Mouse (Mus musculus) MEL (cell line): ENCODE results near the gene C1galt1c1. TPM values are rescaled to one million over a fixed set of nuclear protein-coding genes. Genes with fewer than 3 reads are reported as not detected.

Source experiments
- DNase-seq: peaks from one replicate; pipeline ENCODE4 v3.0.0; 2011; ENCODE audit warnings: low read depth, low spot score
- H3K27ac ChIP-seq: 2 replicates; pipeline ENCODE4 v1.5.1; 2012; ENCODE audit warnings: low read depth, mild to moderate bottlenecking, control low read depth, low read length, moderate library complexity; ENCODE audit not compliant: control insufficient read depth
- H3K27me3 ChIP-seq, 2 experiments: fragments of 150-350 bp in 1 of 2; sonication (generic) in 1 of 2; 2 replicates each; pipeline ENCODE4 v1.6.1; 2012; ENCODE audit warnings: low read length in 2 of 2, mild to moderate bottlenecking in 2 of 2, improper control_type of control experiment in 1 of 2, moderate library complexity in 1 of 2; ENCODE audit not compliant: insufficient read depth in 2 of 2, control insufficient read depth in 1 of 2
- H3K36me3 ChIP-seq, 2 experiments: 2 replicates each; pipeline ENCODE4 v1.6.1; 2012 to 2014; ENCODE audit warnings: low read length in 2 of 2, improper control_type of control experiment in 1 of 2, inconsistent platforms in 1 of 2, mild to moderate bottlenecking in 1 of 2; ENCODE audit not compliant: insufficient read depth in 2 of 2, control insufficient read depth in 1 of 2
- H3K4me1 ChIP-seq, 2 experiments: fragments of 150-350 bp in 1 of 2; sonication (generic) in 1 of 2; 2 replicates each; pipeline ENCODE4 v1.6.1; 2012; ENCODE audit warnings: low read length in 2 of 2, improper control_type of control experiment in 1 of 2, mild to moderate bottlenecking in 1 of 2; ENCODE audit not compliant: insufficient read depth in 2 of 2, control insufficient read depth in 1 of 2
- H3K4me3 ChIP-seq, 2 experiments: fragments of 150-350 bp in 1 of 2; sonication (generic) in 1 of 2; 2 replicates each; pipeline ENCODE4 v1.5.1; 2012; ENCODE audit warnings: low read depth in 2 of 2, low read length in 2 of 2, mild to moderate bottlenecking in 2 of 2, moderate library complexity in 2 of 2, control low read depth in 1 of 2, improper control_type of control experiment in 1 of 2; ENCODE audit not compliant: control insufficient read depth in 1 of 2, insufficient read depth in 1 of 2
- H3K79me2 ChIP-seq: 2 replicates; pipeline ENCODE4 v1.6.1; 2012; ENCODE audit warnings: mild to moderate bottlenecking, low read length, moderate library complexity; ENCODE audit not compliant: control insufficient read depth, poor library complexity, insufficient read depth
- H3K9ac ChIP-seq: 2 replicates; pipeline ENCODE4 v1.6.1; 2012; ENCODE audit warnings: low read depth, mild to moderate bottlenecking, control low read depth, low read length, moderate library complexity; ENCODE audit not compliant: control insufficient read depth, poor library complexity, severe bottlenecking
- H3K9me3 ChIP-seq: fragments of 150-350 bp; sonication (generic); replicated peaks from 2 replicates; pipeline ENCODE4 v1.6.1; 2012; ENCODE audit warnings: mild to moderate bottlenecking, low read length, improper control_type of control experiment, moderate library complexity; ENCODE audit not compliant: insufficient read depth
- CTCF ChIP-seq, 3 experiments: IDR thresholded peaks in 2 of 3; conservative IDR thresholded peaks in 1 of 3; 2 replicates each; pipeline ENCODE4 v1.5.1; 2011 to 2012; ENCODE audit warnings: low read length in 3 of 3, low read depth in 2 of 3, mild to moderate bottlenecking in 2 of 3, improper control_type of control experiment in 1 of 3, inconsistent platforms in 1 of 3, mixed read lengths in 1 of 3, moderate library complexity in 1 of 3; ENCODE audit not compliant: control insufficient read depth in 1 of 3, insufficient read depth in 1 of 3, poor library complexity in 1 of 3, severe bottlenecking in 1 of 3
- E2F4 ChIP-seq: IDR thresholded peaks from 2 replicates; pipeline ENCODE4 v1.6.1; 2011; ENCODE audit warnings: low read depth, low read length, improper control_type of control experiment, borderline replicate concordance
- ETS1 ChIP-seq: IDR thresholded peaks from 2 replicates; pipeline ENCODE4 v1.6.1; 2012; ENCODE audit warnings: low read depth, mild to moderate bottlenecking, inconsistent platforms, low read length, improper control_type of control experiment, moderate library complexity
- GATA1 ChIP-seq: IDR thresholded peaks from 2 replicates; pipeline ENCODE4 v1.6.1; 2011; ENCODE audit warnings: low read depth, low read length, improper control_type of control experiment
- HCFC1 ChIP-seq: IDR thresholded peaks from 2 replicates; pipeline ENCODE4 v1.6.1; 2012; ENCODE audit warnings: low read depth, mild to moderate bottlenecking, inconsistent platforms, low read length, improper control_type of control experiment, moderate library complexity
- NELFE ChIP-seq: IDR thresholded peaks from 2 replicates; pipeline ENCODE4 v1.6.1; 2011; ENCODE audit warnings: low read depth, low read length, improper control_type of control experiment
- RAD21 ChIP-seq: IDR thresholded peaks from 2 replicates; pipeline ENCODE4 v1.6.1; 2011; ENCODE audit warnings: mild to moderate bottlenecking, low read depth, low read length, improper control_type of control experiment
- SMC3 ChIP-seq: IDR thresholded peaks from 2 replicates; pipeline ENCODE4 v1.6.1; 2011; ENCODE audit warnings: low read depth, low read length, improper control_type of control experiment
- TBP ChIP-seq: IDR thresholded peaks from 2 replicates; pipeline ENCODE4 v1.8.0; 2011; ENCODE audit warnings: low read depth, low read length, improper control_type of control experiment
- USF1 ChIP-seq: IDR thresholded peaks from 2 replicates; pipeline ENCODE4 v1.6.1; 2014; ENCODE audit warnings: low read depth, mild to moderate bottlenecking, inconsistent platforms, low read length, improper control_type of control experiment, moderate library complexity
- ZC3H11A ChIP-seq: IDR thresholded peaks from 2 replicates; pipeline ENCODE4 v1.6.1; 2012; ENCODE audit warnings: low read depth, mild to moderate bottlenecking, inconsistent platforms, low read length, improper control_type of control experiment
- polyA plus RNA-seq, 2 experiments: library from polyadenylated mRNA; stranded (reverse) in 1 of 2; unstranded in 1 of 2; fragments of >175 nt in 1 of 2; fragments of >200 nt in 1 of 2; gene quantifications; 2 replicates each; pipeline versions ENCODE4 v1.2.1 to v1.2.4; 2012; ENCODE audit warnings: low replicate concordance in 2 of 2, low read depth in 1 of 2; ENCODE audit not compliant: insufficient read length in 2 of 2, insufficient read depth in 1 of 2, missing spikeins in 1 of 2
- total RNA-seq: library from RNA; depleted of rRNA; stranded (reverse); fragments of 300-350 nt; gene quantifications from 2 replicates; pipeline ENCODE4 v1.2.3, GENCODE M21; 2012

The C1galt1c1 gene
- total and polyA plus RNA-seq, 3 experiments = 8.0 to 11.0 TPM; not detected in 1

GRCm38 (mm10) chrX:38656206-38656883 is 21.5 kb upstream of the C1galt1c1 start:
- H3K4me3 ChIP-seq = no peak overlapping the region
- TF ChIP-seq TBP (no peak), ETS1 (no peak)
- no peaks in the 10 kb centered on the region; a peak in 1 of 4 replicates for H3K27me3 ChIP-seq
- no peak for DNase-seq
- no peak overlapping the region for H3K9ac ChIP-seq
- H3K36me3 ChIP-seq = no peaks in the 10 kb centered on the region
- no peaks in the 10 kb centered on the region for H3K4me1 ChIP-seq
- H3K9me3 ChIP-seq = no peaks in the 10 kb centered on the region
- H3K79me2 ChIP-seq = no peaks in the 10 kb centered on the region
- H3K27ac ChIP-seq = no peak overlapping the region

- H3K36me3 ChIP-seq = no peaks in the 10 kb centered on the region
- no peaks in the 10 kb centered on the region for H3K79me2 ChIP-seq
- H3K9ac ChIP-seq = no peak overlapping the region
- H3K9me3 ChIP-seq = no peaks in the 10 kb centered on the region
- no peak overlapping the region for H3K4me3 ChIP-seq
- no peaks in the 10 kb centered on the region; a peak in 1 of 4 replicates for H3K27me3 ChIP-seq
- TF ChIP-seq ZC3H11A (peak; percentile 45), SMC3 (peak; percentile 62), CTCF (IDR thresholded peaks at IDR 0.05 in 2 of 3, conservative IDR thresholded peaks at IDR 0.05 in 1 of 3; ENCODE audit: control insufficient read depth in 1 of 3, insufficient read depth in 1 of 3, low read depth in 2 of 3, low read length in 3 of 3, poor library complexity in 1 of 3, severe bottlenecking in 1 of 3) (peak; percentile 57 to 66 (median 62)), HCFC1 (no peak), GATA1 (no peak), E2F4 (no peak), USF1 (no peak), NELFE (no peak), RAD21 (peak; percentile 60)
- H3K27ac ChIP-seq = no peak overlapping the region
- no peaks in the 10 kb centered on the region for H3K4me1 ChIP-seq
- peak; percentile 28 for DNase-seq
These were observed 19.8 kb upstream of the C1galt1c1 start for GRCm38 (mm10) chrX:38654681-38655080.

- TF ChIP-seq RAD21 = peak; percentile 22
- no peak for TF ChIP-seq ZC3H11A
- TF ChIP-seq CTCF (IDR thresholded peaks at IDR 0.05 in 2 of 3, conservative IDR thresholded peaks at IDR 0.05 in 1 of 3; ENCODE audit: control insufficient read depth in 1 of 3, insufficient read depth in 1 of 3, low read depth in 2 of 3, low read length in 3 of 3, poor library complexity in 1 of 3, severe bottlenecking in 1 of 3) = peak in 2 of 3 experiments; percentile 24 to 29; a peak in 4 of 6 replicates
- TF ChIP-seq, all 39 proteins: peak for 2
These were observed 18.3 kb upstream of the C1galt1c1 start for GRCm38 (mm10) chrX:38653181-38653580.

More at GRCm38 (mm10) chrX:38653181-38653580, 18.3 kb upstream of the C1galt1c1 start:
- Histone ChIP-seq H3K27ac (no peak overlapping the region), H3K36me3 (no peaks in the 10 kb centered on the region), H3K9me3 (no peaks in the 10 kb centered on the region), H3K4me1 (no peaks in the 10 kb centered on the region), H3K9ac (no peak overlapping the region), H3K4me3 (no peak overlapping the region), H3K79me2 (no peaks in the 10 kb centered on the region), H3K27me3 (no peaks in the 10 kb centered on the region; a peak in 1 of 4 replicates)
- DNase-seq = peak; percentile 29
